ENCODE assay signal across 12 mouse cellular contexts in genomic region chr10:97064546-97064945, GRCm38 (mm10).
"Had no signal": no experiment of that assay in that cellular context is flagged by ENCODE, and none has a peak within 500 bp of the region (broad histone marks: within the 10 kb centered on the region; RNA-seq: fewer than 3 reads in every experiment).

No protein-coding gene starts in this region.

- DNase-seq: gastrocnemius, postnatal 10 days; gastrocnemius, postnatal 25 days; heart, adult 18-20 months; heart, postnatal 10 days; heart, postnatal 4 days; kidney, adult 18-20 months; kidney, adult 8-10 months; kidney, postnatal 10 days; kidney, postnatal 25 days; kidney, postnatal 4 days; liver; liver, embryonic 13.5 days had no signal
